Mouse (Mus musculus): Measurements from ENCODE around the gene Socs1.

- no peak for TF ChIP-seq POLR2A (IDR thresholded peaks at IDR 0.05; ENCODE audit: low read depth, low read length)
- TF ChIP-seq CTCF (conservative IDR thresholded peaks at IDR 0.05; ENCODE audit: insufficient read depth, insufficient read length, low read depth, low read length), result no peak
Observed at GRCm38 (mm10) chr16:10814864-10815263, 29.5 kb upstream of the Socs1 start.

All from kidney, adult 2 months (tissue).